21 mouse cellular contexts compared by ENCODE assay signal in genomic region chr12:112835046-112835445, GRCm38 (mm10). TPM values are rescaled to one million over a fixed set of nuclear protein-coding genes. Genes with fewer than 3 reads are reported as not detected.
"Had no signal": no experiment of that assay in that cellular context is flagged by ENCODE, and none has a peak within 500 bp of the region (broad histone marks: within the 10 kb centered on the region; RNA-seq: fewer than 3 reads in every experiment).

No protein-coding gene starts in this region.

- DNase-seq: gastrocnemius, adult 2 months; gastrocnemius, postnatal 10 days; gastrocnemius, postnatal 25 days; heart, adult 18-20 months; heart, postnatal 10 days; heart, postnatal 4 days; kidney, adult 18-20 months; kidney, adult 8-10 months; kidney, postnatal 10 days; kidney, postnatal 25 days; kidney, postnatal 4 days had no signal

- ATAC-seq: hindbrain, embryonic 16.5 days; inflammation-experienced regulatory T-cells, adult 6 months; intestine, embryonic 15.5 days; intestine, postnatal 0 days; liver, embryonic 12.5 days had no signal

RNA-seq across cellular contexts. Expression of gene Ahnak2, which starts 32.6 kb away (rescaled TPM):
- total RNA-seq: granulocyte monocyte progenitor cell, adult 5-6 weeks had no signal

RNA-seq across cellular contexts. Expression of gene Gpr132, which starts 33.0 kb away (rescaled TPM):
- total RNA-seq: layer of hippocampus, adult 2 months; layer of hippocampus, postnatal 10 days; left cerebral cortex, postnatal 14 days; left cerebral cortex, postnatal 36 days had no signal
